ENCODE assay signal across 21 mouse cellular contexts in genomic region chr5:98054834-98055233, GRCm38 (mm10).
"Had no signal": no experiment of that assay in that cellular context is flagged by ENCODE, and none has a peak within 500 bp of the region (broad histone marks: within the 10 kb centered on the region; RNA-seq: fewer than 3 reads in every experiment).

No protein-coding gene starts in this region.

- DNase-seq: kidney, adult 18-20 months; kidney, adult 9 months; kidney, postnatal 25 days; layer of hippocampus, postnatal 36 days; liver, embryonic 13.5 days; lung, embryonic 14.5 days; lung, postnatal 14 days; midbrain, embryonic 14.5 days; retina, postnatal 1 day; right cerebral cortex, postnatal 25 days; spleen, adult 18-20 months; thymus, adult 2 months; thymus, postnatal 14 days; thymus, postnatal 4 days had no signal

- H3K9me3 ChIP-seq: liver, embryonic 13.5 days; neural tube, embryonic 12.5 days; neural tube, embryonic 15.5 days had no signal

- H3K4me2 ChIP-seq: liver, embryonic 13.5 days; lung, embryonic 14.5 days; midbrain, embryonic 11.5 days; neural tube, embryonic 12.5 days; neural tube, embryonic 15.5 days had no signal

- H3K4me1 ChIP-seq: liver, embryonic 13.5 days; neural tube, embryonic 12.5 days; neural tube, embryonic 15.5 days had no signal

- H3K9ac ChIP-seq: liver, embryonic 13.5 days; lung, embryonic 14.5 days; neural tube, embryonic 12.5 days; neural tube, embryonic 15.5 days had no signal

- H3K27me3 ChIP-seq: liver, embryonic 13.5 days; neural tube, embryonic 12.5 days; neural tube, embryonic 15.5 days had no signal

- H3K27ac ChIP-seq: layer of hippocampus, adult 2 months; left cerebral cortex, adult 2 months; liver, embryonic 13.5 days; macrophage; neural tube, embryonic 12.5 days; neural tube, embryonic 15.5 days; stomach, postnatal 0 days had no signal

- H3K4me3 ChIP-seq: layer of hippocampus, adult 2 months; left cerebral cortex, adult 2 months; liver, embryonic 13.5 days; neural tube, embryonic 12.5 days; neural tube, embryonic 15.5 days had no signal

- H3K36me3 ChIP-seq: liver, embryonic 13.5 days; neural tube, embryonic 12.5 days; neural tube, embryonic 15.5 days had no signal
